Mouse (Mus musculus): ENCODE measurements around the gene Fbrs. TPM values are rescaled to one million over a fixed set of nuclear protein-coding genes. Genes with fewer than 3 reads are reported as not detected.
"Not testable (repeated sequence)": the region's sequence is repeated elsewhere in the genome, so short reads cannot be mapped to it uniquely, and the experiment has no call there.

The Fbrs gene
- polyA plus RNA-seq (2015; fragmentation: Nextera tagmentation; extraction: Ambion mirVana) = 8.9 and 9.2 TPM in 2 replicates

- Histone ChIP-seq H3K36me3 (peaks cover 33% of the 10 kb centered on the region), H3K27me3 (replicated peaks) (no peaks in the 10 kb centered on the region), H3K27ac (peak within 1 kb of the TSS; percentile 97), H3K4me3 (replicated peaks) (peak within 1 kb of the TSS; percentile 98), H3K4me1 (replicated peaks) (peaks cover 16% of the 10 kb centered on the region), H3K9me3 (no peaks in the 10 kb centered on the region), H3K9ac (peak within 1 kb of the TSS; percentile 92), H3K4me2 (replicated peaks) (peak within 1 kb of the TSS; percentile 87)
- peak; percentile 75 for ATAC-seq
- WGBS = under 1% methylated on average over 62 of the region's 62 CpGs
Observed at GRCm38 (mm10) chr7:127478635-127479317, at the start of gene Fbrs. TSS of gene Fbrs (plus strand) at chr7:127479199.

GRCm38 (mm10) chr7:127435206-127435605 lies 43.8 kb upstream of the Fbrs start:
- no peak overlapping the region for H3K9ac ChIP-seq
- peaks cover 8% of the 10 kb centered on the region; the same call in 1 of the 2 replicates for H3K9me3 ChIP-seq
- H3K4me2 ChIP-seq (replicated peaks) = no peak overlapping the region
- WGBS = 89% methylated on average over 4 of the region's 4 CpGs
- H3K27ac ChIP-seq = no peak overlapping the region
- H3K4me1 ChIP-seq (replicated peaks) = no peaks in the 10 kb centered on the region
- H3K36me3 ChIP-seq = no peaks in the 10 kb centered on the region
- no peak for ATAC-seq
- no peaks in the 10 kb centered on the region for H3K27me3 ChIP-seq (replicated peaks)
- H3K4me3 ChIP-seq (replicated peaks) = no peak overlapping the region

GRCm38 (mm10) chr7:127437724-127438123 lies 41.3 kb upstream of the Fbrs start:
- no peak for ATAC-seq
- Histone ChIP-seq H3K4me2 (replicated peaks) (no peak overlapping the region), H3K9ac (no peak overlapping the region), H3K4me1 (replicated peaks) (no peaks in the 10 kb centered on the region), H3K27me3 (replicated peaks) (no peaks in the 10 kb centered on the region), H3K9me3 (peaks cover 8% of the 10 kb centered on the region; the same call in 1 of the 2 replicates), H3K4me3 (replicated peaks) (no peak overlapping the region), H3K27ac (no peak overlapping the region), H3K36me3 (no peaks in the 10 kb centered on the region)
- 84% methylated on average over 3 of the region's 3 CpGs for WGBS

- WGBS = 93% methylated on average over 20 of the region's 20 CpGs
- H3K4me2 ChIP-seq (replicated peaks) = no peak overlapping the region
- no peak for ATAC-seq
Observed at GRCm38 (mm10) chr7:127443976-127444375, 35.0 kb upstream of the Fbrs start.

GRCm38 (mm10) chr7:127448521-127449300 lies 30.3 kb upstream of the Fbrs start, which contains the start of gene Zfp689:
TSS of gene Zfp689 (minus strand) at chr7:127449158.
- Histone ChIP-seq H3K4me3 (replicated peaks) (peak within 1 kb of the TSS; percentile 91), H3K9ac (peak within 1 kb of the TSS; percentile 92), H3K4me1 (replicated peaks) (peaks cover 24% of the 10 kb centered on the region), H3K27ac (peak within 1 kb of the TSS; percentile 96), H3K9me3 (no peaks in the 10 kb centered on the region), H3K27me3 (replicated peaks) (no peaks in the 10 kb centered on the region), H3K4me2 (replicated peaks) (peak within 1 kb of the TSS; percentile 72), H3K36me3 (peaks cover 24% of the 10 kb centered on the region)
- under 1% methylated on average over 54 of the region's 54 CpGs for WGBS
- ATAC-seq = peak; percentile 95

More at GRCm38 (mm10) chr7:127443976-127444375, 35.0 kb upstream of the Fbrs start:
- H3K4me1 ChIP-seq (replicated peaks) = no peaks in the 10 kb centered on the region
- no peak overlapping the region for H3K4me3 ChIP-seq (replicated peaks)
- H3K27me3 ChIP-seq (replicated peaks) = no peaks in the 10 kb centered on the region
- no peak overlapping the region for H3K9ac ChIP-seq
- H3K27ac ChIP-seq = no peak overlapping the region
- no peaks in the 10 kb centered on the region for H3K9me3 ChIP-seq
- H3K36me3 ChIP-seq = peaks cover 23% of the 10 kb centered on the region

GRCm38 (mm10) chr7:127449966-127450365 lies 29.0 kb upstream of the Fbrs start:
- Histone ChIP-seq H3K9me3 (no peaks in the 10 kb centered on the region), H3K4me1 (replicated peaks) (peaks cover 24% of the 10 kb centered on the region)
- 84% methylated on average over 7 of the region's 7 CpGs for WGBS

GRCm38 (mm10) chr7:127453056-127453455 lies 25.9 kb upstream of the Fbrs start:
- no peak overlapping the region for H3K4me2 ChIP-seq (replicated peaks)
- peaks cover 24% of the 10 kb centered on the region for H3K4me1 ChIP-seq (replicated peaks)
- H3K9me3 ChIP-seq = no peaks in the 10 kb centered on the region
- H3K27ac ChIP-seq = no peak overlapping the region
- no peak for ATAC-seq
- 94% methylated on average over 2 of the region's 2 CpGs for WGBS
- H3K27me3 ChIP-seq (replicated peaks) = no peaks in the 10 kb centered on the region
- H3K4me3 ChIP-seq (replicated peaks) = no peak overlapping the region
- peaks cover 23% of the 10 kb centered on the region for H3K36me3 ChIP-seq
- no peak overlapping the region for H3K9ac ChIP-seq

More at GRCm38 (mm10) chr7:127449966-127450365, 29.0 kb upstream of the Fbrs start:
- H3K27ac ChIP-seq = no peak overlapping the region
- H3K9ac ChIP-seq = peak overlapping the region; percentile 38
- H3K4me3 ChIP-seq (replicated peaks) = peak overlapping the region; percentile 91
- H3K27me3 ChIP-seq (replicated peaks) = no peaks in the 10 kb centered on the region
- H3K4me2 ChIP-seq (replicated peaks) = peak overlapping the region; percentile 72
- H3K36me3 ChIP-seq = peaks cover 16% of the 10 kb centered on the region
- no peak for ATAC-seq

GRCm38 (mm10) chr7:127454905-127455304 lies 24.1 kb upstream of the Fbrs start:
- WGBS = 89% methylated on average over 7 of the region's 7 CpGs
- Histone ChIP-seq H3K4me3 (replicated peaks) (no peak overlapping the region), H3K27me3 (replicated peaks) (no peaks in the 10 kb centered on the region), H3K4me1 (replicated peaks) (peaks cover 19% of the 10 kb centered on the region), H3K4me2 (replicated peaks) (no peak overlapping the region), H3K36me3 (peaks cover 29% of the 10 kb centered on the region), H3K27ac (no peak overlapping the region), H3K9me3 (no peaks in the 10 kb centered on the region), H3K9ac (no peak overlapping the region)
- ATAC-seq = no peak

- WGBS = 85% methylated on average over 3 of the region's 3 CpGs
- peaks cover 29% of the 10 kb centered on the region for H3K36me3 ChIP-seq
- not testable (repeated sequence) for H3K9ac ChIP-seq; H3K4me3 ChIP-seq (replicated peaks); H3K9me3 ChIP-seq; H3K4me2 ChIP-seq (replicated peaks); H3K27ac ChIP-seq; H3K4me1 ChIP-seq (replicated peaks); H3K27me3 ChIP-seq (replicated peaks); ATAC-seq
Observed at GRCm38 (mm10) chr7:127458371-127459122, 20.5 kb upstream of the Fbrs start.

GRCm38 (mm10) chr7:127459311-127459710 lies 19.7 kb upstream of the Fbrs start, which contains the start of gene Prr14:
TSS of gene Prr14 (plus strand) at chr7:127459611.
- H3K4me3 ChIP-seq (replicated peaks); H3K9me3 ChIP-seq; H3K4me1 ChIP-seq (replicated peaks); H3K27ac ChIP-seq; H3K9ac ChIP-seq; H3K4me2 ChIP-seq (replicated peaks); H3K27me3 ChIP-seq (replicated peaks); ATAC-seq: not testable (repeated sequence)
- 94% methylated on average over 8 of the region's 8 CpGs for WGBS
- peaks cover 29% of the 10 kb centered on the region for H3K36me3 ChIP-seq

- Histone ChIP-seq H3K4me3 (replicated peaks) (no peak overlapping the region), H3K27ac (no peak overlapping the region), H3K27me3 (replicated peaks) (no peaks in the 10 kb centered on the region), H3K4me2 (replicated peaks) (no peak overlapping the region), H3K36me3 (0 out of 2 replicates have a peak, but pooled peaks cover 9% of the 10 kb centered on the region), H3K4me1 (replicated peaks) (0 out of 2 replicates have a peak, but pooled peaks cover 7% of the 10 kb centered on the region), H3K9ac (no peak overlapping the region), H3K9me3 (no peaks in the 10 kb centered on the region)
- ATAC-seq = no peak
- 93% methylated on average over 3 of the region's 3 CpGs for WGBS
Observed at GRCm38 (mm10) chr7:127465191-127465590, 13.8 kb upstream of the Fbrs start.

GRCm38 (mm10) chr7:127465670-127466069 lies 13.3 kb upstream of the Fbrs start:
- H3K4me1 ChIP-seq (replicated peaks); H3K27ac ChIP-seq; H3K4me3 ChIP-seq (replicated peaks); ATAC-seq; H3K9ac ChIP-seq; H3K4me2 ChIP-seq (replicated peaks); H3K9me3 ChIP-seq; H3K27me3 ChIP-seq (replicated peaks); H3K36me3 ChIP-seq: not testable (repeated sequence)
- WGBS = 95% methylated on average over 2 of the region's 2 CpGs

Data from intestine, embryonic 15.5 days (tissue).